Mouse (Mus musculus) spleen, postnatal 14 days (tissue): ENCODE results near the gene Ryr1.
A peak's percentile ranks its signal among the peaks of the same experiment; 100 is the strongest.

Source experiments
- DNase-seq, 2 experiments: peaks; one replicate each; pipeline ENCODE4 v3.0.0; 2021 to 2022; ENCODE audit warnings: low spot score in 2 of 2

Gene Ryr1

DNA sequence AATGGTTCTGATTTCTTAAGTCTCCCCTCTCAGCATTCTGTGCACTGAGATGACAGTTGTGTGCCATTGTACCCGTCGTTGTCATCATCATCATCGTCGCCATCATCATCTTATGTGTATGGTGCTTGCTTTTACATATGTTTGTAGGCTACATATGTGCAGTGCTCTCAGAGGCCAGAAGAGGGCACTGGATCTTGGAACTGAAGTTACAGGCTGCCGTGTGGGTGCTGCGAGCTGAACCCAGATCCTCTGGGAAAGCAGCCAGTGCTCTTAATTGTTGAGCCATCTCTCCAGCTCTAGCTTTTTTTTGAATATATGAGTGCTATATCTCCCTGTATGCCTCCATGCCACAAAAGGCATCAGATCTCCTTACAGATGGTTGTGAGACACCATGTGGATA lies 87.7 kb downstream of the Ryr1 start:
- no peak for DNase-seq

DNA sequence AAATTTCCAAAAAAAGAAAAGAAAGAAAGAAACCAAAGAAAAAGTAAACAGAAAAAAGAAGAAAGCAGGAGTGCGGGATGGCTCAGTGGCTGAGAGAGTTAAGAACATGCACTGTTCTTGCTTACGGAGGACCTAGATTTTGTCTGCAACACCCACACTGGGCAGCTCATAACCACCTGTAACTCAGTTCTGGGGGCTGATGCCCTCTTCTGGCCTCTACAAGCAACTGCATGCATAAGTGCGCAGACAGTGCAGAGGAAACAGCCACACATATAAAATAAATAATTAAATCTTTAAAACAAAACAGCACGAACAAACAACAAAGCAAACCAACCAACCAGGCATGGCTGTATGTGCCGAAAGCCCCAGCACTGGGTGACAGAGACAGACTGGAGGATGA lies 92.3 kb downstream of the Ryr1 start:
- no peak for DNase-seq

DNA sequence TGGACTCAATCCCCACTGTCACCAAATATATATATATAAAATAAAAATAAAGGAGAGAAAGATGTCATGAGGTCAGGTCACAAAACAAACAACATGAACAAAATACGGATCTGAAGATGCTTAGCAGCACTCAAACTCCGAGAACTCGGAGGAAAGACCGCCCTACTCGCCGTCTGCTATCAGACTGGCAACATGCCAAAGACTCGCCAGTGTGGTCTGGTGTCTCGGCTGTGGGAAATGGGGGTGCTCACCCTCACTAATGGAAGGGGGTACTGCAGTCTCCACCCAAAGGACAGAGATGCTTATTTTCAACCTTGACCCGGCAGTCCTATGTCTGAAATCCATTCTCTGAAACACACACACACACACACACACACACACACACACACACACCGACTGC lies 93.3 kb downstream of the Ryr1 start:
- DNase-seq: no peak

DNA sequence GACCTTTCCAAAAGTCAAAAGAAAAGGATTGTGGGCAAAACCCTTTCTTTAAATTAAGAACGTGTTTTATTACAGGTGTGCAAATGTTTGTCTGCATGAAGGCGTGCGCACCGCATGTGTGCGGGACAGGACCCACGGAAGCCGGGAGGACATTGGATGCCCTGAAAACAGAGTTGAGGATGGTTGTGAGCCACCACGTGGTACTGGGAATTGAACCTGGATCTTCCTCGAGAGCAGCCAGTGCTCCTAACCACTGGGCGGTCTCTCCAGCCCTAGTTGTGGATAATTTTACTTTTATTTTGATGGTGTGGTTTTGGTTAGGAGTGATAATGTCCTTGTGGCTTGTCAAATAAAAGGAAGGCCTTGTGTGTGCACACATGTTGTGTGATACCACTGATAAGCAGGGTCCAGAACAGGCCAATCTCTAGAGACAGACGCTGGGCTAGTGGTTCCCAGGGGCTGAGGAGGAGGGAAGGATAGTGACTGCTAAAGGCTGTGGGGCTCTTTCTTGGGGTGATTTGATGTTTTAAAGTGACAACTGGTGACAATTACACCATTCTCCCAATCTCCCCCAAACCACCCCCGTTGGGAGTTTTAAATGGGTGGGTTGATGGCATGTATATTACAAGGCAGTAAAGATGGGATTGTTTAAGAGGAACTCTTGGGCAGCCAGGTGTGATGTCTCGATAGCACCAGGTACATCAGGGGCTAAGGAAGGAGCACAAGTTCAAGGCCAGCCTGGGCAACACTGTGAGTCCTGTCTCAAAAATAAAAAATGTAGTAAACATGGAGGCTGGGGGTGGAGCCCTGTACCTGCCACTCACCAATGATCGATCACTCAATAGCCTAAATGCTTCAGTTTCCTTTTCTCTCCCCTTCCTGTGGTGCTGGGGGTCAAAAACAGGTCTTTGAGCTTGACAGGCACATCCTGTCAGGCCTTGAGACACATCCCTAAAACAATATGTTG lies 95.0 kb downstream of the Ryr1 start:
- DNase-seq: no peak

DNA sequence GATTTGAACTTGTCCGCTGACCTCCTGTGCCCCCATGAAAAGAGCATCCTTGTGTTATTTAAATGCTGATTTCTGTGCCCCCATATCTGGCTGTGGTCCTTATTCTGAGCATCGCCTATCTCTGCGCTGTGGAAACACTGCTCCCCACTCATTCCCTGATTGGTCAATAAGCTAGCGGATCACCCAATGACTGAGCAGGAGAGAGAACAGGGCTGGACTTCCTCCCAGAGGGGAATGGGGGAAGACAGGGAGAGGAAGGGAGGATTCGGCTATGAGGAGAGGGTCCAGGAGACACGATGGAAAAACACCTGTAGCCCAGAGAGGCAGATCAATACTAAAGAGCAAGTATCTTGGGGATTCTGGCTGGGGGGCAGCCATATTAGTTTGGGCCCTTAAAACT lies 96.2 kb downstream of the Ryr1 start:
- no peak for DNase-seq

DNA sequence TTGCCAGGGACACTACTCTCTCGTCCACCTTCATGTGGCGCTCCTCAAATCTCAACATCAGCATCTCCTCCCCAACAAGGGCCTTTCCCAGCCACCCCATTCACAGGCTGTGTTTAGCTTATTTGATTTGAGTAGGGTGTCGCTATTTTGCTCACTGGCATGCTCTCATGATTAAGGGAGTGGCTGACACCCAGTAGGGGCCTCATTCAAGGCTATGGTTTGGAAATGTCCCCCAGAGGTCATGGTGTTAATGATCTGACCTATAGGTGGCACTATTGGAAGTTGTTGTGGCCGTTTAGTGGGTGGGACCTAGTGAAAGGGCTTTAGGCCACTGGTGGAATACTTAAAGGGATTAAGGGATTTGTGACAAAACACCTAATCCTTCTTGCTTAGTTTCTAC lies 98.2 kb downstream of the Ryr1 start:
- no peak for DNase-seq

DNA sequence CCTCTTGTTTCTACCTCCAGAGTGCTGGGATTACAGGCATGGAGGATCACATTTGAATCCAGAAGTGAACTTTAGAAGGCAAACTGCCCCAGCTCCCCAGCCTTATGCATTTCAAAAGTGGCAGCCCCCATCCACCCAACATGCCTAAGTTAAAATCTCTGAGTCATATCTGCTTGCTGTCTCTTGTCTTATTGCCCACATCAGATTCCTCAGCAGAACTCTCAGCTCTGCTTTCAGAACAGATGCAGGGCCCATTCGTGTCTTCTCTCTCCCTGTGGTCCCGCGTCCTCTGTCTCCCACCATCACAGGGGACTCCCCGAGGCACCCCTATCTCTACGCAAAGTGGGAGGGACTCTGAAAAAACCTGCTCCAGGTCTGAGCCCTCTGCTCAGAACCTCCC lies 98.8 kb downstream of the Ryr1 start:
- DNase-seq: no peak

DNA sequence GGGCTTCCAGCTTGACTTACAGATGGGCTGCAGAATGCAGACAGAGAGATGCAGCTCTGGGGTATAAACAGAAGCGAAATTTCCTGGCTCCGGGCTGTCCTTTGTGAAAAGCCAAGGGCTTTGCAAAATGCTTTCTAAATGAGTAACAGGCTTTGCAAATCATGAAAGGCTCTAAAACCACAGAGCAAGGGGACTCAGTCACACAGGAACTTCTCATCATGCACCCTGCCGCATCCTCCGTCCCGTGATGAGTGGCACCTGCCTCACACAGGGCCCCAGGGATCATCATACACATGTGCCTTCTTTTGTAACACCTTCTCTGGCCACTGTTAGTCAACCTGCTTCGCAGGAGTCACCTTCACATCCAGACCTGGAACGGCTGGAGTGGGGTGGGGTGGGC lies 99.4 kb downstream of the Ryr1 start:
- no peak for DNase-seq

DNA sequence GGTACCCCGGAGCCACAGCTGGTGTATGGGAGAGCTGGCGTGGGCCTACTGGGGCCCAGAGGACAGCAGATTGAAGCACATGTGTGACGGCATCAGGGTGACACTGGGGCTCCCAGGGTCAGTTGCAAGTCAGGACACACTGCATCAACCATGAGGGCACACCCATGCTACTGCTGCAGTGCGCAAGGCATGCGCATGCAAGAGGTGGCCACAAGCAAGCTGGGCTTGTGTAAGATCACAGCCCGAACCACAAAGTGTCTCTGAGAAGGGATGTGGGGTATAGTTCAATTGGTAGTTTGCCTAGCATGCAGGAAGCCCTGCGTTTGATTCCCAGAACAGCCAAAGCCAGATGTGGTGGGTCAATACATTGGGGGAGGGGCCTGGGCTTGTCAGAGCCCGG lies 101.5 kb downstream of the Ryr1 start:
- DNase-seq: no peak

DNA sequence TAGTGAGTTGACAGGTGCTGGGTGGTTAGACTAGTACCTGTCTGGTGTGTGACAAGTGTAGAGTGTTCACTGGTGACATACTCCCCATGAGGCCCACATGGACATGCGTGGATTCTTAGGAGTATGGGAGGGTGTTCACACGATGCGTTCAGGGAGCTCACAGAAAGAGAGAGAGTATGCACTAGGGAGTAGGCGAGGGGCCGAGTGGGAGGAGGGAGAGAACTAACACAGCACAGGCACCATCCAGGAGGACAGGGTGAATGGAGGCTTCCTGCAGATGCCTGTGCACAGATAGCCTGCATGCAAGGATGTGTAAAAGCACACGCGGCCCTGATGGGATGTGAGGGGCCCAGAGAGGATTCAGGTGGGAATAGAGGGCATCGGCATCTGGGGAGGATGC lies 102.5 kb downstream of the Ryr1 start:
- no peak for DNase-seq

DNA sequence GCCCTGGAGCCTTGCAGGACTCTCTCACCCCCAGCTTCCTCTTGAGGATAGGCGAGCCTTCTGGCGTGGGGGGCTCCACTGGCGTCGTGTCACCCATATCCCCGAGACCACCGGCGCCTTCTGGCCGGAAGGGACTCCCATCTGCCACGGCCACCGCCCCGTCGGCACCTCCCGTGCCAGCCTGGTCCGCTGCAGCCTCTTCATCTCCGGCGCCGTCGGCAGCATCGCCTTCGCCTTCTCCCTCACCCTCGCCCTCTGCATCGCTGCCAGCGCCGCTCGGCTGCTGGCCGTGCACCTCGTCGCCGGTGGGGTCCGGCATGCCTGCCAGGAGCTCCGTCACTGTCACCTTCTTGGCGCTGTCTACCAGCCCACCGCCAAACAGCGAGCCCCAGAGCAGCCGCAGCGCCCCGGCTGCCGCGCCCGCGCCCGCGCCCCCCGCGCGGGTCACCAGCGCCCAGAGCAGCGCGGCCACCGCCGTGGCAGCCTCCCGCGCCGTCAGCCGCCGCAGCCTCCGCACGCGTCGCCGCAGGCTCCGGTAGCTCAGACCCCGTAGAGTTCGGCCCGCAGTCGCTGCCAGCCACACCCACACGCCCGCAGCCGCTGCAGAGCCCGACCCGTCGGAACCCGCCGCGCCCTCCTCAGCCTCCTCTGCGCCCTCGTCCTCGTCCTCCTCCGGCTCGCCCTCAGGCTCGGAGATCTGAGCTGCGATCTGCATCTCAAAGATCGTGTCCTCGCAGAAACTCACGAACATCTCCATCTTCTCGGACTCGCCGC lies 105.3 kb downstream of the Ryr1 start:
- no peak for DNase-seq

DNA sequence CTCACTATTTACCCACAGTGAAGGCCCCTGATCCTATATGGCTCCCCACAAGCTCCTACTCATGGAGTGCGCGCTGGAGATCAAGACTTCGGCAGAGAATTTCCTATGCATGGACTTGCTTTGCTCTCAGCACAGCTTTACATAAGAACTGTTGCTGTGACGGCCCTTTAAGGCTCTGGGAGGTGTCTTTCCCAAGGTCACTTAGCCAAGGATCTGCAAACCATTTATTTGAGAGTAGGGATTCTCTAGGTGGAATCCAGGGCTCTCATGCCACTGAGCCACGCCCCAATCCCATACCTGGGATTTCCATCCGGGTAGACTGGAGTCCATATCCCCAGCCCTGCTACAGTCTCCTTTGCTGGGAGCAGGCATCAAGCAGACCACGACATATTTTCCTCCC lies 107.8 kb downstream of the Ryr1 start:
- DNase-seq: no peak

DNA sequence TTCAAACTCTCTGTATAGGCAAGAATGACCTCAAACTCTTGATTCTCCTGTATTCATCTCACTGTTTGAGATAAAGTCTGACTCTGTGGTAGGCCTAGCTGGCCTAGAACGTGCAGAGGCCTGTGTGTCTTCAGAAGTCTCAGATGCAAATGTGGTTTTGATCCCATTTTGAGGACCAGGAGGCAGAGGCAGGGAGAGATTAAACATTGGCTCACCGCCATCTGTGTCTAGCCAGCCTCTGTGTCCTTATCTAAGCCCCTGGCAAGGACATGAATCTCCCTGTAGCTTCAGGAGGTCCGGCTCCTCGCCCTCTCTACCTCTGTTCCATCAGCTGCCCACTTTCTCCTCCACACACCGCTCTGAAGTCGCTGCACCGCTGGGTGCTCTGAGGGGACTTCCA lies 108.5 kb downstream of the Ryr1 start:
- no peak for DNase-seq

DNA sequence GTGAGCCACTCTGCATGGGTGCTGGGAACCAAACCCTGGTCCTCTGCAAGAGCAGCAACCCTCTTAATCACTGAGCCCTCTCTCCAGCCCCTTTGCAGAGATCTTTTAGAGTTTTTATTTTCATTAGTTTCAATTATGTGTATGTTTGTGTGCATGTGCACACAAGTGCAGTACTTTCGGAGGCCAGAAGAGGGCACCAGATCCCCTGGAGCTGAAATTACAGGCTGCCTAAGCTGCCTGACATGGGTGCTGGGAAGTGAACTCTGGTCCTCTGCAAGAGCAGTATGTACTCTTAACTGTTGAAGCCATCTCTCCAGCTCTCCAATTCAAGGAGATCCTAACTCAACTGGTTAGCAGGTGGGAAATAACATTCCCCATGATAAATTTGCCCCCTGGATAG lies 110.0 kb downstream of the Ryr1 start:
- DNase-seq: no peak

DNA sequence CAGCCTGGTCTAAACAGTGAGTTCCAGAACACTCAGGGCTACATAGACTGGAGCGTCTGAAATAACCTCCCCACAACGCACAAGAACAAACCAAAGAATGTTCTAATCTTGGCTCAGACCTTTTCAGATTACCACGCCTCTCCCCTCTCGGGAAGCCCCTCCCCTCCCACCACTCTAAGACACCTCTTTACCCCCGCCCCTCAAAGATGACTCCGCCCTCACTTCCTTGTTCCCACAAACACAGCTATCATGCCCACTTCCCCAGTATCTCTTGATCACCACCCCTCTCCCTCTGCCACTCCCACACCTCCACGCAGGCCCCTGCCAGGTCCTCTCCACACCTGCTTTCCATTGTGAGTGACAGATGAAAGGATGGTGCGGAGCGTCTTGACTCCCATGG lies 116.3 kb downstream of the Ryr1 start:
- DNase-seq: no peak

DNA sequence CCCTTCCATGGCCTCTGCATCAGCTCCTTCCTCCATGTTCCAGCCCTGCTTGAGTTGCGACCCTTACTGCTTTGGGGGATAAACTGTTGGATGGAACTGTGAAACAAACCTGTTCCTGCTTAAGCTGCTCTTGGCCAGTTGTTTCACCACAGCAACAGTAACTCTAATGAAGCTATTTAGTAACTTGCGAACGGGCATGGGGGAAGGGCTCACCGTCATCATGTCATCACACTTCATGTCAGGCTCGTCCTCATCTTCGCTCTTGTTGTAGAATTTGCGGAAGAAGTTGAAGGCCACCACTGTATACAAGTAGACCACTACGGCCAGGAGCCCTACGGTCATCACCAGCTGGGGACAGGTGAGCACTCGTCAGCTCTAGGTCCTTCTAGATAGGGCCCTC lies 116.8 kb downstream of the Ryr1 start:
- no peak for DNase-seq

DNA sequence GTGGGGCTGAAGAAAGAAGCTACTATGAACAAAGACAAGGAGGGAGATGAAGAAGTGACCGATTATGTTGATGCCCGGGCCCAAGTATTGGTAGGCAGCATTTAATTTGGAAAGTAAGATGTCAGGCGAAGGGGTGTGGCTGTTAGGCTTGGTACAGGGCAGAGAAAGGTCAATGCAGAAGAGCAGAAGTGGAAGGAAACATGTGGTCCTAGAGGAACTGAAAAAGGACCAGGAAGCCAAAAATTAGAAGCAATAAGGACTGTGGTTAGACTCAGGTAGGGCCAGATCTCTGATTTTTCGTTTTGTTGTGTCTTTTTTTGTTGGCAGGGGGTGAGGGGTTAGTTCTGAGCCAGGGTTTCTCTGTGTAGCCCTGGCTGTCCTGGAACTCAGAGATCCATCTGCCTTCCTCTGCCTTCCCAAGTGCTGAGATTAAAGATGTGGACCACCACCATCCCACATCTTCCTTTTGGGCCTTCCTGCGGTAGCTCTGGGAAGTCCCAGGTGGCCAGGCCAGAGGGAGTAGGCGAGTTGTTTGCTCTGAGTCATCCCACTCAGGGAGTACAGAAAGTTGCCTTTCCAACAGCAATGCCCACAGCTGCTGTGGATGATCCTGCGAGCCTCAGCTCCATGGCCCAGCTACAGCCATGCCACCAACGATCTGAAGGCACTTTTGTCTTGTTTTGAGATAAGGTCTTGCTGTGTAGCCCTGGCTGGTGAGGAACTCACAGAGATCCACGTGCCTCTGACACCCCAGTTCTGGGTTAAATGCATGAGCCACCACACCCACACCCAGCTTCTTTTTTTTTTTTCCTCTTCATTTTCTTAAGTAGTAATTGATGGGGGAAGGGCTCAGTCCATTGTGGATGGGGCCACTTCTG lies 117.5 kb downstream of the Ryr1 start:
- DNase-seq: no peak

DNA sequence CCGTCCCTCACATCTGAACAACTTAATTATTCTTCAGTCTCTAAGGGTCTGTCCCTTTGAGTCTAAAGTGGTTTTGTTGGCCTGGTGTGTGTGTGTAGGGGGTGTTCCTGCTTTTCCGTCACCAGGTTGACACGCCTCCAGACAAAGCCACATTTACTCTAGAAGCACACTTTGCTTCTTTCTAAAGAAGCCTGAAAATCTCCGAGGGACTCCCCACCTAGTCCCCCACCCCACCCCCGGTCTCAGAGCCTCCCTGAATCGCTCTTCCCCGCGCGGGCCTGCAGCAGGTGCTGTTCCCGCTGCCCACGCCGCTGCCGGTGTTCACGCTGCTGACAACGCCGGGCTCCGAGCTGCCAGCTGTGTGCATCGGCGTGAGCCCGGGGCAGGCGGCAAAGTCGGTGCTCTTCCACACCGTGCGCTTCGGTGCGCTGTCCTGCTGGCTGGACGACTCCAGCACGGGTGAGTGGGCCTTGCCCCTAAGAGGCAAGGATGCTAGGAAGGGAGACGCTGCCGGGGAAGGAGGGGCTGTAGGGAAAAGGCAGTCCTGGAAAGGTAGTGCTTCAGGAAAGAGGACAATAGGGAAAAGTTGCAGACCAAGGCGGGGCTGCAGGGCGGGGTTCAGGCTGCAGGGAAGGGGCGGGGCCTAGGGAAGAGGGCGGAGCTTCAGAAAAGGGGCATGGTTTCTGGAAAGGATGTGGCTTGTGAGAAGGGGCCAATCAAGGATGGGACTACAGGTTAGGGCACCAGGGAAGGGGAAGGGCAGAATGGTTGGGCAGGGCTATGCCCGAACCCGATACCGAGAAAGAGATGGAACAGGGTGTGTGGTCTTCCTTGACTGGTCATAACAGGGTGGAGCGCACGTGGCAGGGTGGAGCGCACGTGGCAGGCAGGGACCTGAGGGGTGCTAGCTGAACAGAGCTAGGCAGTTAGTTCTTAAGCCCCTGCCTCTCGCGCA lies 124.1 kb downstream of the Ryr1 start:
- DNase-seq: peak; percentile 79 to 83

DNA sequence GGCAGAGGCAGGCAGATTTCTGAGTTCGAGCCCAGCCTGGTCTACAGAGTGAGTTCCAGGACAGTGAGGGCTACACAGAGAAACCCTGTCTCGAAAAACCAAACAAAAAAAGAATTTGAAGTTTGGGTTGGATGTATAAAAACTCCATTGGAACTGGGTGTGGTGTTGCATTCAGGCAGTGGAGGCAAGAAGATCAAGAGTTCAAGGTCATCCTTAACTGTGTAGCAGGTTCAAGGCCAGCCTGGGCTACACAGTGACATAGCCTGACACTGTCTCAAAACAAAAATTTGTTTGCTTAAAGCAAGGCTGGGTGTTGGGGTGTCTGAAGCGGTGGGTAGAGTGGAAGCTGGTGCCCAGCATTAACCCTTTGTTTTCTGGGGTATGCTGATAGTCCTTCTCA lies 131.6 kb downstream of the Ryr1 start:
- no peak for DNase-seq

DNA sequence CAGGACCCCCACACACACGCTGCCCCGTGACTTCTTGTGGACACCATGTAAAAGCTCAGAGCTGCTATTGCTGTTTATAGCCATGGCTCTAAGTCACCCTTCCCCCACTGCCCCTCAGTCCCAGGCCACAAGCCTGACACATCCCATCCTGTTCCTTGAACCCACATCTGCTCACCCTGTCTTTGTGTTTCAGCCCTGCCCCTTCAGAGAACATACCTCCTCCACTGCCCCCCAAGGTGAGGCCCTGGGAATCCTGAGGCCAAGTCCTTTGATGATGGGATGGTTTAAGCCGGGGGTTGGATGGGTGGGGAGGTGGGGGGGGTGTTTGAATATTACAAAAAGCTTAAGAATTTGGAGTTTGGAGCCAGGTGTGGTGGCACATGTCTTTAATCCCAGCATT lies 132.0 kb downstream of the Ryr1 start:
- DNase-seq: no peak

DNA sequence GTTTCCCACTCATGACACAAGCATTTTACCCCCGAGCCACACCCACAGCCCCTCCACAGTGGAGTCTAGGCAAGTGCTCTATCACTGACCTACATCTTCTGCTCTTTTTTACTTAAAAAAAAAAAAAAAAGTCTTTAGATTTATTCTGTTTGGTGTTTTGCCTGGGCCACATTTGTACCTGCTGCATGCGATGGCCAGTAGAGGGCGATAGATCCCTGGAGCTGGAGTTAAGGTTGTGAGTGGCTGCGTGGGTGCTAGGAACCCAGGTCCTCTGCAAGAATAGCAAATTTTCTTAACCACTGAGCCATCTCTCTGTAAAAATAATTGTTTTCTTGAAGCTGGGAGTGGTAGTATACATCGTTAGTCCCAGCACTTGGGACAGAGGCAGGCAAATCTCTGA lies 133.4 kb downstream of the Ryr1 start:
- no peak for DNase-seq
